Mouse (Mus musculus): Measurements from ENCODE around the gene Matn4. TPM values are rescaled to one million over a fixed set of nuclear protein-coding genes. Genes with fewer than 3 reads are reported as not detected.

Matn4 gene
- polyA plus RNA-seq, 1 experiment from 2014 or later, result 36.2 TPM

DNA sequence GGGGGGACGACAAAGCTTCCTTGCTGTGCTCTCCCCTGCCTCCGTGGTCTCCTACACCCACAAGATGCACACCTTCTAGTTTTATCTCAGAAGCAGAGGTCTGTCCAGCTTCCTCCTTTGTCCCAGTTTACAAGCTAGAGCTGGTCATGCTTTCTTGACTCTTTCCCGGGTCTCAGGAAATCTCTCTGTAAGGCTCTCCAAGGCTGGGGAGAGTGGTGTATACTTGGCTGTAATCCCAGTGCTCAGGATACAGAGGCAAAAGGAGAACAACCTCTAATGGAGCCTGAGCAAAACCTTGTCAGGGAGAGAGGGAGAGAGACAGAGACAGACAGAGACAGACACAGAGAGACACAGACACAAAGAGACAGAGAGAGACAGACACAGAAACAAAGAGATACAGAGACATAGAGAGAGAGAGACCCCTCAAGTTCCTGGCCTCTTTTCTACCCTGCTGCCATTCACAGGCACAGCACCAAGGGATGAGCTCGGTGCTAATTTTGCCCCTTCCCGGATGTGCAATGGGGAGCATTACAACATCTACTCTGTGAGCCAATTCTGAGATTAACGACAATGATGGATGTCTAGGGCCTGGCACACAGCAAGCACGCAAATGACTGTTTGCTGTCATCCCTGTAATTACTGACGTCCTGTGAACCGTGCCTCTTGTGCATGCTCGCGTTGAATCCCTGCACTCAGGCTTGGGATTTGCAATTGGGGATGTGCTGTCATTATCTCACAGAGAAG lies 21.1 kb downstream of the Matn4 start:
- H3K9ac ChIP-seq, result no peak overlapping the region
- ATAC-seq (ENCODE audit: insufficient number of reproducible peaks, insufficient read depth, low FRiP score, low TSS enrichment), result no peak
- WGBS, result 63% methylated on average over 11 of the region's 11 CpGs
- no peaks in the 10 kb centered on the region for H3K9me3 ChIP-seq
- H3K4me1 ChIP-seq, result peaks cover 11% of the 10 kb centered on the region
- peaks cover 15% of the 10 kb centered on the region for H3K27me3 ChIP-seq
- no peaks in the 10 kb centered on the region for H3K36me3 ChIP-seq
- no peak overlapping the region for H3K27ac ChIP-seq
- no peak overlapping the region for H3K4me3 ChIP-seq
- no peak overlapping the region for H3K4me2 ChIP-seq (replicated peaks)

DNA sequence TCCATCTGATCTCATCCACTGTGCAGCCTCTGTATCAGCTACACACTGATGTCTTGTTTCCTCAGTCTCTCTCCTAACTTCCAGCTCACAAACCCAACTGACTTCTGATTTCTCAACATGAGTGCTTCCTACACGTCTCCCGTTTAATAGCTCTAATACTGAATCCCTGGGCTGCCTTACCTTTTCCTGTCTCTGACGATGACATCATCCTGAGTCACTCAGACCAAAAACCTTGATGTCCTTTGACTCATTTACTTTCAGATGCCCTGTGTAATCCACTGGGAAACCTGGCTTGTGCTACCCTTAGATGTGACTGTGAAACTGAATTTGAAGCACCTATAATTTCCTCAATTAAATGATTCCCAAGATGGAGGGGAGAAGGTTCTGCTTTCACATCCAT lies 22.0 kb downstream of the Matn4 start:
- Histone ChIP-seq H3K9ac (no peak overlapping the region), H3K4me2 (replicated peaks) (no peak overlapping the region), H3K27ac (no peak overlapping the region), H3K36me3 (no peaks in the 10 kb centered on the region), H3K4me3 (no peak overlapping the region), H3K4me1 (peaks cover 8% of the 10 kb centered on the region), H3K9me3 (no peaks in the 10 kb centered on the region), H3K27me3 (peaks cover 8% of the 10 kb centered on the region; the same call in 1 of the 2 replicates)
- 76% methylated on average over 3 of the region's 3 CpGs for WGBS
- ATAC-seq (ENCODE audit: insufficient number of reproducible peaks, insufficient read depth, low FRiP score, low TSS enrichment), result no peak

DNA sequence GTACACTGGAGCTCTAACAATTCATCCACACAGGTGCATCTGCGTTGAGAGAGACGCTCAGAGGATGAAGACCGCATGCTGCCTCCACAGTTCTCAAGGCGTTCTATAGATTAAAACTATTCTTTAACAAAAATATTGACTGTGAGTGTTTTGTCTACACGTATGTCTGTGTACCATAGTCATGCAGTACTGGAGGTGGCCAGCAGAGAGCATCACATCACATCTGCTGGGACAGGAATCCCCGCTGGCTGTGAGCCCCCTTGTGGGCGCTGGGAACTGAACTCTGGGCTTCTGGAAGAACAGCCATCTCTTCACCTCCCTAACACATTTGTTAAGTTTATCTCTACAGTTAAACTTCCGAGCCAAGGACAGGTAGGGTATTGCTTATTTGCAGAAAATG lies 23.2 kb downstream of the Matn4 start:
- Histone ChIP-seq H3K4me3 (no peak overlapping the region), H3K4me2 (replicated peaks) (no peak overlapping the region), H3K9me3 (no peaks in the 10 kb centered on the region), H3K36me3 (no peaks in the 10 kb centered on the region), H3K27ac (no peak overlapping the region), H3K27me3 (no peaks in the 10 kb centered on the region), H3K4me1 (peaks cover 8% of the 10 kb centered on the region), H3K9ac (no peak overlapping the region)
- 76% methylated on average over 8 of the region's 8 CpGs for WGBS
- ATAC-seq (ENCODE audit: insufficient number of reproducible peaks, insufficient read depth, low FRiP score, low TSS enrichment), result no peak

DNA sequence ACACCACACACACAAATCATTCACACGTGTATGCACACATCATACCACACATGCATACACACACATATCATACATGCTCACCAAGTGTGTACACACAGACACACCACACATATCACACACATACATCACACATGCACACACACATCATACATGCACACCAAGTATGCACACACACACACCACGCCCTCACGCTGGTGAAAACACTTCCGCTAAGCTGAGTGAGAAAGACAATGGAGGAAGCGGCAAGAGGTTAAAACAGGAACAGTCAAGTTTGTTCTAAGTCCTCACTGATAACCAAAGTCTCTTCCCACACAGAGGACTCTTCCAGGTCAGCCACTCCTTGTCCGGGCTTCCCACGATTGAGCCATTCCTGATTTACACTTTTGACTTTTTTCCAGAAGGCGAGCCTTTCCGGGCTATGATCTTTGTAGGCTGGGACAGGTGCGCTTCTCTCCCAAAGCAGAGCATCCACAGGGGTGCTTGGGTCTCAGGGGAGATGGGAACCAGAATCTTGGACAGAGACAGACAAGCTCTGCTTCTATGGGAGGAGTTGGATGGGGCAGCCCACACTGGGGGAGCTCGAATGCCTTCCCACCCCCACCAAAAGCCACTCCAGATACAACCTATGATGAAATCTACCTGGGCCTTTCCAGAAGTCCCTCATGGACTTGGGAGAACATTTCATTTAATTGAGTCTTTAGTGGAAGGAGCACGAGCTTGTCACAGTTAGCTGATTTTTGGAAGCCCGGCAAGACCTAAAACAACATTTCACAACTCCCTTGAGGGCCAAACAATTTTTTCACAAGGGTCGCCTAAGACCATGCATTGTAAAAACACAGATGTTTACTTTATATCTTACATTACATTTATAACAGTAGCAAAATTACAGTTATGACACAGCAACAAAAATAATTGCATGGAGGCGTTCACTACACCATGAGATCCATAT lies 27.2 kb downstream of the Matn4 start:
- WGBS, result 82% methylated on average over 15 of the region's 15 CpGs
- H3K4me3 ChIP-seq, result no peak overlapping the region
- H3K36me3 ChIP-seq, result no peaks in the 10 kb centered on the region
- no peaks in the 10 kb centered on the region for H3K9me3 ChIP-seq
- H3K27ac ChIP-seq, result no peak overlapping the region
- no peak overlapping the region for H3K9ac ChIP-seq
- no peaks in the 10 kb centered on the region for H3K4me1 ChIP-seq
- no peak overlapping the region for H3K4me2 ChIP-seq (replicated peaks)
- no peaks in the 10 kb centered on the region for H3K27me3 ChIP-seq
- no peak for ATAC-seq (ENCODE audit: insufficient number of reproducible peaks, insufficient read depth, low FRiP score, low TSS enrichment)

DNA sequence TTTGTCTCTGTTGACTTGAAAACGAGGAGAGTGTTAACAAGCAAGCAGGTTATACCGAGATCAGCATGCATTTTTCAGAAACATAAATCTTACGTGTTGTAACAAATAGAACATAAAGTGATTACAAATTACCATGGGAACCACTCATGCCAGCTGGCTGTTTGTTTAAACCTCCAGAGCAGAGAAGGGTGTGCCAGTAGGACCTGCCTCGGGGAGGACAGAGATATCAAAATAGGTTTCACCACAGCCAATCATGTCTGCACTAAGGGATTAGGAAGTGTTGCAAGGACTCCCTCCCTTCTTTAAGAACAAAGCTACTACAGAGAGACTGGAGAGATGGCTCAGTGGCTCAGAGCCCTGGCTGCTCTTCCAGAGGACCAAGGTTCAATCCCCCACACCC lies 31.8 kb downstream of the Matn4 start:
- Histone ChIP-seq H3K4me2 (replicated peaks) (no peak overlapping the region), H3K27me3 (no peaks in the 10 kb centered on the region), H3K4me1 (no peaks in the 10 kb centered on the region), H3K9me3 (no peaks in the 10 kb centered on the region), H3K36me3 (no peaks in the 10 kb centered on the region), H3K27ac (no peak overlapping the region), H3K9ac (no peak overlapping the region), H3K4me3 (no peak overlapping the region)
- WGBS, result 60% methylated on average over 4 of the region's 4 CpGs
- no peak for ATAC-seq (ENCODE audit: insufficient number of reproducible peaks, insufficient read depth, low FRiP score, low TSS enrichment)

DNA sequence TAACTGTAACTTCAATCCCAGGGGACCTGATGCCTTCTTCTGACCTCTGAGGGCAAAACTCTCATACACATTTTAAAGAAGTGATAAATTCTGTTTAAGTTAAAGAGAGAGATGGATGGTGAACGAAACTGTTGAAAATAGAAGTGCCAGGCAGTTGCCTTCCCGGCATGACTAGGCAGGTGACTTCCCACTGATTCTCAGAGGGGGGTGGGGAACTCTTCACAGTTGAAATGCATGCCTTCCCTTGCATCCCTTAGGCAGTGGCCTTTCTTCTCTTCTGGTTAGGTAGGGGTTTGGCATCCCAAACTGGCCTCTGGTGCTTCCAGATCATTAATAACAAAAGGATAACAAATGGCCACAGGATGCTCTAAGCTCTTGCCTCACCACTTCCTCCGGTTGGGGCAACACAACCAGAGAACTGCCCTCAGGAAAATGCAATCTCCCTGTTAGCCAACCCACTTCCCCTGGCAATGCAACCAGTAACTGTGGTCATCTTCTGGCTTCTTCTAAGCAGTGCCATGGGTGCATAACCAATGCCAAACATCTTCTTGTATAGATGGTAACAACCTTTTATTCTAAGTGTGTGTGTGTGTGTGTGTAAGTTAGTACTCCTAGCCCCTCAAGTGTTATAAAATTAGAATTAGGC lies 32.4 kb downstream of the Matn4 start:
- no peaks in the 10 kb centered on the region for H3K27me3 ChIP-seq
- WGBS, result 32% methylated on average over 3 of the region's 3 CpGs
- ATAC-seq (ENCODE audit: insufficient number of reproducible peaks, insufficient read depth, low FRiP score, low TSS enrichment), result no peak
- H3K9ac ChIP-seq, result no peak overlapping the region
- no peak overlapping the region for H3K27ac ChIP-seq
- H3K4me3 ChIP-seq, result no peak overlapping the region
- H3K9me3 ChIP-seq, result no peaks in the 10 kb centered on the region
- no peak overlapping the region for H3K4me2 ChIP-seq (replicated peaks)
- no peaks in the 10 kb centered on the region for H3K4me1 ChIP-seq
- no peaks in the 10 kb centered on the region for H3K36me3 ChIP-seq

DNA sequence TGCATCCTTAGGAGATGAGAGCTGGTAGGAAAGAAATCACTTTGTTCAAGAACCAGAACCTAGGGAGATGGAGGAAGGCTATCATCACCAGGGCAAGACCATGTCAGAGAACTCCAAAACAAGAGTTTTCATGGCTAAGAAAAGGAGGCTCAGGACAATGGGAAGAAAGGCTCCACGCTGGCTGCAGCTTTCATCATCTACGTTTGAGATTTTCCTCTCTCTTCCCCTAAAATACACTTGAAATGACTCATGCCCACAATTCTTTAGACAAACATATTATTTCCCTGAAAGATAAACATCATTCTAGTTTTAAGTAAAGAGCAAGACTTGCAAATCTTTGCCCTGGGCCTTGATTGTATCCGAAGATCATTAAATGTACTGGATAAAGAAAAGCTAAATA lies 33.6 kb downstream of the Matn4 start:
- no peak overlapping the region for H3K9ac ChIP-seq
- ATAC-seq (ENCODE audit: insufficient number of reproducible peaks, insufficient read depth, low FRiP score, low TSS enrichment), result no peak
- no peaks in the 10 kb centered on the region for H3K27me3 ChIP-seq
- H3K9me3 ChIP-seq, result no peaks in the 10 kb centered on the region
- H3K4me2 ChIP-seq (replicated peaks), result no peak overlapping the region
- no peak overlapping the region for H3K4me3 ChIP-seq
- H3K36me3 ChIP-seq, result no peaks in the 10 kb centered on the region
- WGBS, result 79% methylated on average over 3 of the region's 3 CpGs
- H3K4me1 ChIP-seq, result no peaks in the 10 kb centered on the region
- H3K27ac ChIP-seq, result no peak overlapping the region

DNA sequence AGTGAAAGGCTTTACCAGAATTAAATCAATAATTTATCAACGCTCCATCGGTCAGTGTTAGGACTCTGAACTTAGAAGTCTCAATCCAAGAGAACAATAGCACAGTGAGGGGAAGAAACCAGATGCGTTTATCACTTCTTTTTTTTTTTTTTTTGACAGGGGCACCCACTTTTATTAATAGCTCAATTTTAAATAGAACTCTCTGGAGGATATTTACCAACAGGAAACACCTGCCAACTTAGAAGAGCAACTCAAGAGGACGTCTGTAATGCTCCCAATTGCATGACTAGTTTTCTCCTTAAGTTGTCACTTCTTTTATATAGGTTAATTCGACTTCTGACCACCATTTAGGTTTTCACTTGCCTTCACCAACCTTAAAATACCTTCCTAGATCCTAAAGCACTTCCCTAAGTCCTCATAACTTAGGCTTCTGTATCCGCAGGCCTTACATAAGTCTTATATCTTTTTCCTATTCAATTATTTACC lies 36.3 kb downstream of the Matn4 start:
- no peak for ATAC-seq (ENCODE audit: insufficient number of reproducible peaks, insufficient read depth, low FRiP score, low TSS enrichment)
- 85% methylated on average over 6 of the region's 6 CpGs for WGBS
- no peak overlapping the region for H3K4me2 ChIP-seq (replicated peaks)
- H3K27ac ChIP-seq, result no peak overlapping the region
- H3K4me1 ChIP-seq, result no peaks in the 10 kb centered on the region
- H3K27me3 ChIP-seq, result no peaks in the 10 kb centered on the region
- H3K9ac ChIP-seq, result no peak overlapping the region
- H3K36me3 ChIP-seq, result no peaks in the 10 kb centered on the region
- no peaks in the 10 kb centered on the region for H3K9me3 ChIP-seq
- H3K4me3 ChIP-seq, result no peak overlapping the region

DNA sequence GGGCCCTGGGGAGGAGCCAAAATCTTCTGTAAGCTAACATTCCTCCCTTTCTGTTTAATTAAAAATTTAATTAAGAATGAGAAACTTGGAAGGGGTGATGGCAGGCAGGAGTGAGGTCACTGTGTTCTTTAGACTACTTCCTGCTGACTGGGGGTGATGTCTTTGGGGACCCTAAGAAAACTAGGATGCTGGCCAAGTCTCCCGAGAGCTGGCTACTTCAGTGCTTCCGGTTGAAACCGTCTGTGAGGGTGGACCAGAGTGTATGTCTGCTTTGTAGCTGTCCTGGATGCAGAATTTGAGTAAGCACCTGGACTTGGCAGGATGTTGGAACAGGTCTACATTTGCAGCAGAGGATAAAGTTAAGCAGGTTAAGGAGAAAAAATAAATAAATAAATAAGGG lies 38.0 kb downstream of the Matn4 start:
- H3K4me2 ChIP-seq (replicated peaks), result no peak overlapping the region
- no peaks in the 10 kb centered on the region for H3K4me1 ChIP-seq
- no peak overlapping the region for H3K27ac ChIP-seq
- H3K36me3 ChIP-seq, result no peaks in the 10 kb centered on the region
- no peak overlapping the region for H3K4me3 ChIP-seq
- H3K9ac ChIP-seq, result no peak overlapping the region
- ATAC-seq (ENCODE audit: insufficient number of reproducible peaks, insufficient read depth, low FRiP score, low TSS enrichment), result no peak
- H3K27me3 ChIP-seq, result peaks cover 4% of the 10 kb centered on the region; the same call in 1 of the 2 replicates
- 58% methylated on average over 3 of the region's 3 CpGs for WGBS
- no peaks in the 10 kb centered on the region for H3K9me3 ChIP-seq

DNA sequence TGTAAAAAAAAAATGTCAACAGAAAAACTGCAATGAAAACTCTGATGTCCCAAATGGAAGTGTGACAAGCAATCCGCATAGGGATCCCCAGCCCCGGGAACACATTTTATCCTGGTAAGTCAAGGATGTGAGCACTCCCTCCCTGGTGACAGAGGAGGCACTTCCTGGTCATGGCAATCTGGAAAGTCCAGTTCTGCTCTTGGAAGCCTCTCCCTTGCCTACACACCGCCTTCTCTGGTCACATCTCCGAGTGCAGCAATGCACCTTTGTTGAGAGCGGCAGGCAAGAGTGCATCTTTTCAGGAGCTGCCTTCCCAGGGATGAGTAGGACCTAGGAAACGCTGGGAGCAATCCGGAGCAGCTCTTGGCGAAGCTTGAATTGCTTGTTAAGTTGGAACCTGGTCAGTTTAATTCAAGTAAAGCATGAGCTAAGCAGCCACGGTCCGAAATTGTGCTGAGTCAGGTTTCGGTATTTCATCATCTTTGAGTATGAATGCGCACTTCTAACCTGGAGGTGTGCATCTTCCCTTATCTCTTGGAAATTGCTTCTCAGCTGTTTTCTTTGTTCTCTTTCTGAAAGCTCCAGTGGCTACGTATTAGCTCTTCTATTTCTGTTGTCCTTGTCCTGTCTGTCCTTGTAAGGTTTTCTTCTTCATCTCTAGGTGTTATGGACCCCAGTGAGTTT lies 43.8 kb downstream of the Matn4 start:
- no peak overlapping the region for H3K4me3 ChIP-seq
- no peak overlapping the region for H3K9ac ChIP-seq
- H3K4me2 ChIP-seq (replicated peaks), result no peak overlapping the region
- 36% methylated on average over 13 of the region's 13 CpGs for WGBS
- H3K27ac ChIP-seq, result no peak overlapping the region
- no peak for ATAC-seq (ENCODE audit: insufficient number of reproducible peaks, insufficient read depth, low FRiP score, low TSS enrichment)
- H3K36me3 ChIP-seq, result no peaks in the 10 kb centered on the region
- peaks cover 4% of the 10 kb centered on the region; the same call in 1 of the 2 replicates for H3K27me3 ChIP-seq
- no peaks in the 10 kb centered on the region for H3K4me1 ChIP-seq
- no peaks in the 10 kb centered on the region for H3K9me3 ChIP-seq

DNA sequence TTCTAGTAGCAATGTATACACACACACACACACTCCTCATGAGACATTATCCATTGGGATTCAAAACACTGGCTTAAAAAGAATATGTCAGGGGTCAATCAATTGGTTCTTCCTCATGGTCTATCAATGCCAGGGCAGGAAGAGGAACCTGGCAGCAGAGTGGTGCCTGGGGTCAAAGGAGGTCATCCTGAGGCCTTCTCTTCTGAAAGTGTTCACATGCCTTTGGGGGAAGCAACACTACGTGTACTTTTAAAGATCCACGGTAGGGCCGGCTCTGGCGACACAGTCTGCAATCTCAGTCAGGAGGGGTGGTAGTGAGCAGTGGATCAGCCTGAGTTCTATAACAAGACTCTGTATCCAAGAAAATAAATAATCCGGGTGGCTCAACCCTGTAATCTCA lies 45.3 kb downstream of the Matn4 start:
- Histone ChIP-seq H3K27me3 (peaks cover 4% of the 10 kb centered on the region; the same call in 1 of the 2 replicates), H3K9me3 (no peaks in the 10 kb centered on the region), H3K9ac (no peak overlapping the region), H3K4me3 (no peak overlapping the region), H3K36me3 (no peaks in the 10 kb centered on the region), H3K4me2 (replicated peaks) (no peak overlapping the region), H3K27ac (no peak overlapping the region), H3K4me1 (no peaks in the 10 kb centered on the region)
- WGBS, result 61% methylated on average over 5 of the region's 5 CpGs
- ATAC-seq (ENCODE audit: insufficient number of reproducible peaks, insufficient read depth, low FRiP score, low TSS enrichment), result no peak
